Mouse (Mus musculus) CD4-positive helper T cell, adult 2 months (primary cell): ENCODE data around the gene Rab5c.

Experiments used
- DNase-seq: peaks from one replicate; pipeline ENCODE4 v3.0.0-alpha.2; 2012; ENCODE audit warnings: low read depth, missing footprints, low spot score

Gene Rab5c

GRCm38 (mm10) chr11:100721776-100722492, 16.1 kb downstream of the Rab5c start:
- DNase-seq, result no peak

GRCm38 (mm10) chr11:100721254-100721653, 16.8 kb downstream of the Rab5c start:
- DNase-seq, result no peak

GRCm38 (mm10) chr11:100720345-100720744, 17.7 kb downstream of the Rab5c start:
- DNase-seq, result no peak

GRCm38 (mm10) chr11:100719893-100720292, 18.1 kb downstream of the Rab5c start:
- DNase-seq, result no peak

- DNase-seq, result no peak
Measured at GRCm38 (mm10) chr11:100719312-100719711, 18.7 kb downstream of the Rab5c start.

GRCm38 (mm10) chr11:100718866-100719265, 19.1 kb downstream of the Rab5c start:
- no peak for DNase-seq

GRCm38 (mm10) chr11:100718462-100718861, 19.6 kb downstream of the Rab5c start:
- DNase-seq, result no peak

- no peak for DNase-seq
Measured at GRCm38 (mm10) chr11:100716649-100717048, 21.4 kb downstream of the Rab5c start.

GRCm38 (mm10) chr11:100714948-100715347, 23.1 kb downstream of the Rab5c start:
- no peak for DNase-seq

GRCm38 (mm10) chr11:100714534-100714915, 23.5 kb downstream of the Rab5c start:
- peak; percentile 78 for DNase-seq

- DNase-seq, result peak; percentile 84
Measured at GRCm38 (mm10) chr11:100713735-100714533, 24.1 kb downstream of the Rab5c start, which contains the start of gene Hspb9. Hspb9 (plus strand) TSS chr11:100713850.

- no peak for DNase-seq
Measured at GRCm38 (mm10) chr11:100713174-100713573, 24.8 kb downstream of the Rab5c start.

GRCm38 (mm10) chr11:100711783-100712615, 26.0 kb downstream of the Rab5c start, which contains the start of gene Kat2a:
Kat2a (minus strand) TSS chr11:100712465.
- peak; percentile 70 for DNase-seq

GRCm38 (mm10) chr11:100710977-100711376, 27.0 kb downstream of the Rab5c start:
- DNase-seq, result no peak

GRCm38 (mm10) chr11:100710528-100710927, 27.5 kb downstream of the Rab5c start:
- no peak for DNase-seq

GRCm38 (mm10) chr11:100709201-100709810, 28.7 kb downstream of the Rab5c start:
- no peak for DNase-seq

GRCm38 (mm10) chr11:100705095-100705747, 32.8 kb downstream of the Rab5c start:
- no peak for DNase-seq

GRCm38 (mm10) chr11:100703851-100704531, 34.0 kb downstream of the Rab5c start, which contains the start of gene Dhx58:
Dhx58 (minus strand) TSS chr11:100704271.
- peak; percentile 79 for DNase-seq

- DNase-seq, result peak; percentile 45
Measured at GRCm38 (mm10) chr11:100703366-100703765, 34.6 kb downstream of the Rab5c start.

- peak; percentile 46 for DNase-seq
Measured at GRCm38 (mm10) chr11:100702906-100703305, 35.1 kb downstream of the Rab5c start.
